Mouse (Mus musculus) heart, adult 2 months (tissue): Measurements from ENCODE around the gene Zmynd8. TPM values are rescaled to one million over a fixed set of nuclear protein-coding genes. Genes with fewer than 3 reads are reported as not detected.

ENCODE experiments used
- DNase-seq, 2 experiments: peaks; one replicate each; pipeline ENCODE4 v3.0.0; 2021
- H3K27ac ChIP-seq: fragments of 200-600 bp; 2 replicates; pipeline ENCODE4 v1.8.1; 2022
- H3K27me3 ChIP-seq: fragments of 200-500 bp; 2 replicates; pipeline ENCODE4 v1.6.1; 2012; ENCODE audit warnings: mild to moderate bottlenecking, low read length, inconsistent platforms, mixed read lengths; ENCODE audit not compliant: control insufficient read depth, insufficient read depth
- H3K36me3 ChIP-seq: fragments of 200-500 bp; 2 replicates; pipeline ENCODE4 v1.6.1; 2012; ENCODE audit warnings: low read length, inconsistent platforms; ENCODE audit not compliant: control insufficient read depth, insufficient read depth
- H3K4me1 ChIP-seq: fragments of 200-500 bp; 2 replicates; pipeline ENCODE4 v1.6.1; 2011; ENCODE audit warnings: low read length; ENCODE audit not compliant: control insufficient read depth, insufficient read depth
- H3K4me3 ChIP-seq: fragments of 200-600 bp; 2 replicates; pipeline ENCODE4 v1.8.1; 2022
- H3K79me2 ChIP-seq: fragments of 200-500 bp; replicated peaks from 2 replicates; pipeline ENCODE4 v1.6.1; 2012; ENCODE audit warnings: mild to moderate bottlenecking, inconsistent platforms, low read length, moderate library complexity, mixed read lengths; ENCODE audit not compliant: control insufficient read depth, insufficient read depth
- H3K9ac ChIP-seq: fragments of 200-500 bp; 2 replicates; pipeline ENCODE4 v1.6.1; 2012; ENCODE audit warnings: low read depth, mild to moderate bottlenecking, control low read depth, inconsistent platforms, low read length, mixed read lengths
- CTCF ChIP-seq: fragments of 200-600 bp; IDR thresholded peaks from 2 replicates; pipeline ENCODE4 v1.8.1; 2022; ENCODE audit warnings: antibody characterized with exemption, mild to moderate bottlenecking, moderate library complexity
- EP300 ChIP-seq: fragments of 200-500 bp; IDR thresholded peaks from 2 replicates; pipeline ENCODE4 v1.6.1; 2011; ENCODE audit warnings: low read depth, low read length, control low read depth; ENCODE audit not compliant: insufficient read depth
- POLR2A ChIP-seq: fragments of 200-500 bp; IDR thresholded peaks from 2 replicates; pipeline ENCODE4 v1.6.1; 2011; ENCODE audit warnings: mild to moderate bottlenecking, low read depth, low read length, control low read depth; ENCODE audit not compliant: insufficient read depth
- WGBS: fragments of 180-500 bp; shearing (Covaris S2); methylation state at CpG from one replicate; pipeline ENCODE4 v1.1.7; 2018; 5-methylcytosine and 5-hydroxymethylcytosine counted together
- intact Hi-C: fragments of 180-260 bp; cut with DNase I; formaldehyde crosslinking; loops from one replicate; pipeline ENCODE4 v1.15.1; 2025
- polyA plus RNA-seq: library from polyadenylated mRNA; depleted of rRNA; stranded (reverse); fragments of >200 nt; gene quantifications from 2 replicates; pipeline ENCODE4 v1.2.3, GENCODE M21; 2012
- total RNA-seq, 2 experiments: library from RNA; stranded (reverse); gene quantifications; 2 replicates each; pipeline ENCODE4 v1.2.3; 2021

Gene Zmynd8
- total and polyA plus RNA-seq, 3 experiments = 20.4 to 47.2 (median 44.4) TPM

DNA sequence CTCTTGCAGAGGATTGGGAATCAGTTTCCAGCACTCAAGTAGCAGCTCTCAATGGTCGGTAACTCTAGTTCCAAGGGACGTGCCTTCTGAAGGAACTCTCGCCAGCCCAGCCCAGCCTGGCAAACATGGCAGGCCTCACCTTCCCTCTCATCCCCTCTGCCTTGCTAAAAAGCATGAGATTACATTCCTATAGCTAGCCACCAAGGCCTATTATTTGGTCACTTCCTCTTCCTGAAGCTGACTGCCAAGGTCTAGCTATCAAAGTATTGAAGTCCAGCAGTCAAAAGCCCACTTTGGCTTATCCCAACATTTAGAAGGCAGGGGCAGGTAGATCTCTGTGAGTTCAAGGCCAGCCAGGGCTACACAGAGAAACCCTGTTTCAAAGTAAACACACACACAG is 24.2 kb upstream of the Zmynd8 start:
- Histone ChIP-seq H3K4me1 (peaks cover 6% of the 10 kb centered on the region), H3K4me3 (no peak overlapping the region), H3K36me3 (no peaks in the 10 kb centered on the region), H3K27me3 (no peaks in the 10 kb centered on the region), H3K9ac (no peak overlapping the region), H3K27ac (peak overlapping the region; percentile 20), H3K79me2 (no peaks in the 10 kb centered on the region)
- DNase-seq = no peak
- intact Hi-C loops = no loop called here
- no peak for TF ChIP-seq EP300
- TF ChIP-seq CTCF = no peak
- no peak for TF ChIP-seq POLR2A
- 83% methylated on average over 3 of the region's 3 CpGs for WGBS

DNA sequence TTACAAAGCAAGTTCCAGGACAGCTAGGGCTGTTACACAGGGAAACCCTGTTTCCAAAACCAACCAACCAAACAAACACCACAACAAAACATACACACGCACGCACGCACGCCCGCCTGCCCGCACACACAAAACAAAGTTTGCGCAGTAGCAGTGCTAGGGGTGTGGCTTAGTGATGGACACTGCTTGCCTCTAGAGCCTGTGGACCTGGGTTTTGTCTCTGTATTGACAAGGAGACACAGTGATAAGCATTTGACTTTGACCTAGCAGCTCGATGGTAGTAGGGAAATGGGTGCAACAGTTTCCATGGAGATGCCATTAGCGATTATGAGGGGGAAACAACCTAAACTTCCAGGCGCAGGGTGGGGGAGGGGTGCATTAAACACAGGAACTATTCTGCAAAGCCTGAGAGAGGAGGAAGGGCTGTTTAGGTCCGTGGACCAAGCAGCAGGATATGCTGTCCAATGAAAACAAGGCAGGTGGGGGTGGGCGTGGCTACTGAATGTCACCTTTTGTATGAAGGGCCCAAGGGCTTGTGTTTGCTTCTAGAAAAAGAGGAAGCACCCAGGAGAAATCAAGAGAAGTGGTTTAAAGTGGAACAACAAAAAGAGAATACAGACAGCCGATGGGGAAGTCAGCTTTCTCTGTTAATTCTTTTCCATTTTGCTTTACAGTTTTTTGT is 23.4 kb upstream of the Zmynd8 start:
- Histone ChIP-seq H3K27ac (peak overlapping the region; percentile 20), H3K4me1 (peaks cover 6% of the 10 kb centered on the region), H3K79me2 (no peaks in the 10 kb centered on the region), H3K27me3 (no peaks in the 10 kb centered on the region), H3K9ac (no peak overlapping the region), H3K4me3 (no peak overlapping the region), H3K36me3 (no peaks in the 10 kb centered on the region)
- TF ChIP-seq POLR2A (no peak), EP300 (no peak), CTCF (no peak)
- intact Hi-C loops = no loop called here
- WGBS = 63% methylated on average over 13 of the region's 13 CpGs
- DNase-seq = peak in 1 of 2 experiments; percentile 58

DNA sequence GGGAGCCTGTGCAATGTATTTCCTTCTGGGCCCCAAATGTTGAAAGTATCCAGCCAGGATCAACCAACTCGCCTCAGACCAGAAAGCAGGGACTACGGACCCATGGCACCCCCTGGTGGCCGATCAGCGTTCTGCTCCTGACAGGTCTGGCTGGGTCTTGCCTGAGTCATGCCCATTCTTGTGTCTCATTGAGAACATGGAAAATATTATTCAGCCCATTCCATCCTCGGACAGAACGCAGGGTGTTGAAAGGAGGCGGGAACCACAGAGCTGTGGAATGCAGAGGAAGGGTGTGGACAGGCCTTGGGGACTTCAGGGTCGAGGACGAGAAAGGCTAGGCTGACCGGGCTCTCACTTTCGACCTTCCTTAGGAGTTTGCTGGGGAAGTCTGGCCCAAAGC is 15.5 kb upstream of the Zmynd8 start:
- intact Hi-C loops = loop anchor here (1.0 to 10.0 kb wide), 6 partner anchors 29 to 651 kb away; partner anchors contain the start of gene Ncoa3
- TF ChIP-seq POLR2A = peak; percentile 40; the same call in 1 of the 2 replicates
- TF ChIP-seq EP300 = peak; percentile 100
- TF ChIP-seq CTCF = peak; percentile 99
- under 1% methylated on average over 11 of the region's 11 CpGs for WGBS
- peaks cover 3% of the 10 kb centered on the region for H3K4me1 ChIP-seq
- peaks cover 3% of the 10 kb centered on the region; the same call in 1 of the 2 replicates for H3K36me3 ChIP-seq
- DNase-seq = peak; percentile 94 to 96
- peak overlapping the region; percentile 81 for H3K27ac ChIP-seq
- no peak overlapping the region for H3K4me3 ChIP-seq
- no peaks in the 10 kb centered on the region for H3K27me3 ChIP-seq
- no peaks in the 10 kb centered on the region for H3K79me2 ChIP-seq
- no peak overlapping the region for H3K9ac ChIP-seq

- Histone ChIP-seq H3K4me3 (no peak overlapping the region), H3K36me3 (peaks cover 3% of the 10 kb centered on the region; the same call in 1 of the 2 replicates), H3K9ac (no peak overlapping the region), H3K27ac (no peak overlapping the region; the same call in 1 of the 2 replicates), H3K79me2 (no peaks in the 10 kb centered on the region), H3K27me3 (no peaks in the 10 kb centered on the region), H3K4me1 (peaks cover 3% of the 10 kb centered on the region)
- intact Hi-C loops = loop anchor here (10.0 kb wide), 1 partner anchor 652 kb away; no protein-coding TSS in a partner anchor
- no peak for TF ChIP-seq CTCF
- TF ChIP-seq EP300 = no peak
- TF ChIP-seq POLR2A = no peak
- no peak for DNase-seq
- WGBS = 69% methylated on average over 7 of the region's 7 CpGs
Observed at GRCm38 (mm10) chr2:165913073-165913472, 14.3 kb upstream of the Zmynd8 start.

- Histone ChIP-seq H3K27ac (no peak overlapping the region), H3K9ac (no peak overlapping the region), H3K4me3 (no peak overlapping the region), H3K27me3 (no peaks in the 10 kb centered on the region), H3K36me3 (peaks cover 3% of the 10 kb centered on the region; the same call in 1 of the 2 replicates), H3K4me1 (peaks cover under 1% of the 10 kb centered on the region), H3K79me2 (no peaks in the 10 kb centered on the region)
- intact Hi-C loops = loop anchor here (10.0 kb wide), 1 partner anchor 655 kb away; no protein-coding TSS in a partner anchor
- no peak for DNase-seq
- no peak for TF ChIP-seq POLR2A
- TF ChIP-seq CTCF = no peak
- no peak for TF ChIP-seq EP300
Observed at GRCm38 (mm10) chr2:165909731-165910130, 10.9 kb upstream of the Zmynd8 start.

DNA sequence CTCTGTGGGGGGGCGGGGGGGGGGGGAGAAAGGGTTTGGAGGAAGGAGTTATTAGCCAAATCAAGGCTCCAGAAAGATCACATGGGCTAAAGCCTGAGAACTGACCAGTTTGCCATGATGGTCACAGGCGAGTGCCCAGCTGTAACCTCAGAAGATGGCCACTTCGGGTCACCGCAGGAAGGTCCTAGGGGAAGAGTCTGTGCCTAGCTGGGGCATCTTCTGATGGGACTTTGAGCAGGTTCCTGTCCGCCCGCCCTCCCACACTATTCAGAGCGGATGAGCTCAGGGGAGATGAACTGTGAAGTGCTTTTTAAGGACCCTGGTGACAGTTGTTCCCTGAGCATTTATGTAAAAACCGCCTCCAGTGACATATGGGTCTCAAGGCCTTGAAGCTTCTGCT is 8.4 kb upstream of the Zmynd8 start:
- Histone ChIP-seq H3K27me3 (no peaks in the 10 kb centered on the region), H3K4me1 (no peaks in the 10 kb centered on the region; the same call in 1 of the 2 replicates), H3K4me3 (no peak overlapping the region), H3K79me2 (no peaks in the 10 kb centered on the region), H3K36me3 (no peaks in the 10 kb centered on the region), H3K27ac (no peak overlapping the region), H3K9ac (no peak overlapping the region)
- TF ChIP-seq EP300 (no peak), CTCF (no peak), POLR2A (no peak)
- WGBS = 82% methylated on average over 8 of the region's 8 CpGs
- no peak for DNase-seq
- intact Hi-C loops = no loop called here
